Mouse (Mus musculus): Measurements from ENCODE around the gene Fasn. TPM values are rescaled to one million over a fixed set of nuclear protein-coding genes. Genes with fewer than 3 reads are reported as not detected.
"Not testable (repeated sequence)": the region's sequence is repeated elsewhere in the genome, so short reads cannot be mapped to it uniquely, and the experiment has no call there.

The Fasn gene
- polyA plus RNA-seq, 1 experiment from 2014 or later: 125 TPM

GRCm38 (mm10) chr11:120781361-120781760 is 43.0 kb downstream of the Fasn start:
- H3K27me3 ChIP-seq (ENCODE audit: control insufficient read depth, insufficient read depth, low read length); DNase-seq (ENCODE audit: low spot score); H3K27ac ChIP-seq (ENCODE audit: low read depth, low read length); H3K4me3 ChIP-seq (ENCODE audit: low read depth, low read length); H3K9me3 ChIP-seq (ENCODE audit: control insufficient read depth, low read length); H3K36me3 ChIP-seq (ENCODE audit: control insufficient read depth, insufficient read depth, low read length); H3K9ac ChIP-seq (ENCODE audit: low read length); ATAC-seq (ENCODE audit: insufficient read depth, low FRiP score, low TSS enrichment); H3K4me2 ChIP-seq (ENCODE audit: low read depth): not testable (repeated sequence)
- WGBS: 92% methylated on average over 6 of the region's 6 CpGs
- peaks cover 12% of the 10 kb centered on the region for H3K4me1 ChIP-seq (ENCODE audit: control insufficient read depth, insufficient read depth, low read length)

DNA sequence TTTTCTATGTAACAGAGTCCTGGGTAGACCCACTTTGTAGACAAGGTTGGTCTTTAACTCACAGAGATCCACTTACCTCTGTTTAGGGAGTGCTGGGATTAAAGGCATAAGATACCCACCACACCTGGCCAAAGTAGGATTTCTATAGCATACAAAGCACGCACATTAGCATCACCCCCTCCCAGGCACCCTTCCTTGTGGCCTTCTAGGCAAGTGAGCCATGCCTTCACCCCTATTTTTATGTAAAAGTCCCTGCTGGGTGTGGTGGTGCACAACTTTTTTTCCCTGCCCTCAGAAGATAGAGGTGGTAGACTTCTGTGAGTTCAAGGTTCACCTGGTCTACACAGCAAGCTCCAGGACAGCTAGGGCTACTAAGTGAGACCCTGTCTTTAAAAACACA is 44.5 kb downstream of the Fasn start:
- Histone ChIP-seq H3K36me3 (ENCODE audit: control insufficient read depth, insufficient read depth, low read length) (no peaks in the 10 kb centered on the region), H3K27ac (ENCODE audit: low read depth, low read length) (no peak overlapping the region), H3K27me3 (ENCODE audit: control insufficient read depth, insufficient read depth, low read length) (no peaks in the 10 kb centered on the region), H3K9me3 (ENCODE audit: control insufficient read depth, low read length) (no peaks in the 10 kb centered on the region), H3K9ac (ENCODE audit: low read length) (no peak overlapping the region), H3K4me2 (ENCODE audit: low read depth) (no peak overlapping the region), H3K4me1 (ENCODE audit: control insufficient read depth, insufficient read depth, low read length) (peaks cover 6% of the 10 kb centered on the region), H3K4me3 (ENCODE audit: low read depth, low read length) (no peak overlapping the region)
- ATAC-seq (ENCODE audit: insufficient read depth, low FRiP score, low TSS enrichment) (no peak), DNase-seq (ENCODE audit: low spot score) (no peak)
- 94% methylated on average over 1 of the region's 1 CpGs for whole genome bisulfite sequencing

DNA sequence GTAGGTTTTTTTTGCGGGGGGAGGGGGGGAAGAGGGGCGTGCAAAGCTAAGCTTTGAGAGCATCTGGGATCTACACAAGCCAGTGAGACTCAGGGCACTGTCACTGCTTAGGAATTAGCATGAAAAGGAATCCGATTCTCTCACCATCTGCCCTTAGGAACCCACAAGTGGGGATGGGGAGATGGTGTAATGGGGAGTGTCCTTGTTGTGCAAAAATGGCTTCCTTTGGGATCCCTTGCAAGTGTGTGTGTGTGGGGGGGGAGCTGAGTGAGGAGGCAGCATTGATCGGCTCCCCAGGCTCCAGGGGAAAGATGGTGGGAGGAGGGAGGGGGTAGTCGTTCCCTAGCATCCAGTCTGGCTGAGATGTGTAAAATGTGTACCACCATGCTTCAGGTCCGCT is 47.2 kb downstream of the Fasn start:
- Histone ChIP-seq H3K4me3 (ENCODE audit: low read depth, low read length) (no peak overlapping the region), H3K36me3 (ENCODE audit: control insufficient read depth, insufficient read depth, low read length) (no peaks in the 10 kb centered on the region), H3K4me1 (ENCODE audit: control insufficient read depth, insufficient read depth, low read length) (no peaks in the 10 kb centered on the region), H3K27me3 (ENCODE audit: control insufficient read depth, insufficient read depth, low read length) (no peaks in the 10 kb centered on the region), H3K27ac (ENCODE audit: low read depth, low read length) (no peak overlapping the region), H3K9ac (ENCODE audit: low read length) (no peak overlapping the region), H3K9me3 (ENCODE audit: control insufficient read depth, low read length) (no peaks in the 10 kb centered on the region), H3K4me2 (ENCODE audit: low read depth) (no peak overlapping the region)
- no peak for DNase-seq (ENCODE audit: low spot score)
- no peak for ATAC-seq (ENCODE audit: insufficient read depth, low FRiP score, low TSS enrichment)
- WGBS: 34% methylated on average over 6 of the region's 6 CpGs

- H3K9me3 ChIP-seq (ENCODE audit: control insufficient read depth, low read length): no peaks in the 10 kb centered on the region
- no peaks in the 10 kb centered on the region for H3K4me1 ChIP-seq (ENCODE audit: control insufficient read depth, insufficient read depth, low read length)
- no peak overlapping the region for H3K4me3 ChIP-seq (ENCODE audit: low read depth, low read length)
- ATAC-seq (ENCODE audit: insufficient read depth, low FRiP score, low TSS enrichment) (peak; percentile 45), DNase-seq (ENCODE audit: low spot score) (peak; percentile 92)
- no peaks in the 10 kb centered on the region for H3K36me3 ChIP-seq (ENCODE audit: control insufficient read depth, insufficient read depth, low read length)
- WGBS: 27% methylated on average over 15 of the region's 15 CpGs
- H3K27ac ChIP-seq (ENCODE audit: low read depth, low read length): no peak overlapping the region
- no peaks in the 10 kb centered on the region for H3K27me3 ChIP-seq (ENCODE audit: control insufficient read depth, insufficient read depth, low read length)
- H3K9ac ChIP-seq (ENCODE audit: low read length): no peak overlapping the region
- H3K4me2 ChIP-seq (ENCODE audit: low read depth): no peak overlapping the region
These were observed 48.4 kb downstream of the Fasn start for GRCm38 (mm10) chr11:120775774-120776469.

- Histone ChIP-seq H3K27ac (ENCODE audit: low read depth, low read length) (no peak overlapping the region), H3K9ac (ENCODE audit: low read length) (no peak overlapping the region), H3K9me3 (ENCODE audit: control insufficient read depth, low read length) (no peaks in the 10 kb centered on the region), H3K4me1 (ENCODE audit: control insufficient read depth, insufficient read depth, low read length) (no peaks in the 10 kb centered on the region), H3K4me2 (ENCODE audit: low read depth) (no peak overlapping the region), H3K27me3 (ENCODE audit: control insufficient read depth, insufficient read depth, low read length) (no peaks in the 10 kb centered on the region), H3K36me3 (ENCODE audit: control insufficient read depth, insufficient read depth, low read length) (no peaks in the 10 kb centered on the region), H3K4me3 (ENCODE audit: low read depth, low read length) (no peak overlapping the region)
- ATAC-seq (ENCODE audit: insufficient read depth, low FRiP score, low TSS enrichment) (no peak), DNase-seq (ENCODE audit: low spot score) (peak; percentile 7)
- 89% methylated on average over 7 of the region's 7 CpGs for WGBS
These were observed 50.7 kb downstream of the Fasn start for GRCm38 (mm10) chr11:120773463-120774190.

DNA sequence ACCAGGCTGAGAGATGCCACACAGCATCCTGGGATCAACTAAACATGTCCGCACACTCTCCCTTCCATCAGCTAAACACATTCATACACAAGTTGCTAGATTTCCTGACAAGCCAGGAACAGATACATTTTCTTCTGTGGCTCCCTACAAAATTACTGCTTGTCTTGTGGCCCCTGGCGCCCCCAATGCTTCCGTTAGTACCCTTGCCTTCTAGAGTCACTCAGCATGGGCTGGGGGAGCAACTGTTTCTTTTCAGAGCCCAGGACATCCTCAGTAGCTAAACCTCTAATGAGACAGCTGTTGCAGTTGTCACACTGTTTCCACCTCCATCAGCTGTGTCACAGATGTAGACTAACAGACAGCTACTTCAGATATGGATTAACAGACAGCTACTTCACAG is 51.6 kb downstream of the Fasn start:
- ATAC-seq (ENCODE audit: insufficient read depth, low FRiP score, low TSS enrichment) (no peak), DNase-seq (ENCODE audit: low spot score) (no peak)
- Histone ChIP-seq H3K9me3 (ENCODE audit: control insufficient read depth, low read length) (no peaks in the 10 kb centered on the region), H3K4me2 (ENCODE audit: low read depth) (no peak overlapping the region), H3K4me3 (ENCODE audit: low read depth, low read length) (no peak overlapping the region), H3K9ac (ENCODE audit: low read length) (no peak overlapping the region), H3K27me3 (ENCODE audit: control insufficient read depth, insufficient read depth, low read length) (no peaks in the 10 kb centered on the region), H3K4me1 (ENCODE audit: control insufficient read depth, insufficient read depth, low read length) (no peaks in the 10 kb centered on the region), H3K27ac (ENCODE audit: low read depth, low read length) (no peak overlapping the region), H3K36me3 (ENCODE audit: control insufficient read depth, insufficient read depth, low read length) (no peaks in the 10 kb centered on the region)
- 83% methylated on average over 3 of the region's 3 CpGs for WGBS

DNA sequence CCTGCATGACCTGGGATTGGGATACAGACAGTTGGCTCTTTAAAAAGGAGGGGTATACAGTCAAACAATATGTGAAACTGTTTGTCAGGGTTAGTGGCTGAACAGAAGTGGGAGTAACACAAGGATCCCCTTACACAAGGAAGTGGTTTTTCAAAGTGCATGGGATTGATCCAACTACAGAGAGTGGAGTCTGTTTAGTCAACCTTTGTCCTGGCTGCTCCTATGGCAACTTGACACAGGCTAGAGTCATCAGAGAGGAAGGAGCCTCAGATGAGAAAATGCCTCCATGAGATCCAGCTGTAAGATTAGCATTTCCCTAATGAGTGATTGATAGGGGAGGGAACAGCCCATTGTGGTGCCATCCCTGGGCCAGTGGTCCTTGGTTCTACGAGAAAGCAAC is 56.1 kb downstream of the Fasn start:
- Histone ChIP-seq H3K4me3 (ENCODE audit: low read depth, low read length) (no peak overlapping the region), H3K27me3 (ENCODE audit: control insufficient read depth, insufficient read depth, low read length) (no peaks in the 10 kb centered on the region), H3K9me3 (ENCODE audit: control insufficient read depth, low read length) (no peaks in the 10 kb centered on the region), H3K27ac (ENCODE audit: low read depth, low read length) (no peak overlapping the region), H3K36me3 (ENCODE audit: control insufficient read depth, insufficient read depth, low read length) (no peaks in the 10 kb centered on the region), H3K4me1 (ENCODE audit: control insufficient read depth, insufficient read depth, low read length) (no peaks in the 10 kb centered on the region), H3K4me2 (ENCODE audit: low read depth) (no peak overlapping the region), H3K9ac (ENCODE audit: low read length) (no peak overlapping the region)
- no peak for ATAC-seq (ENCODE audit: insufficient read depth, low FRiP score, low TSS enrichment)
- WGBS: 67% methylated on average over 1 of the region's 1 CpGs
- DNase-seq (ENCODE audit: low spot score): no peak

DNA sequence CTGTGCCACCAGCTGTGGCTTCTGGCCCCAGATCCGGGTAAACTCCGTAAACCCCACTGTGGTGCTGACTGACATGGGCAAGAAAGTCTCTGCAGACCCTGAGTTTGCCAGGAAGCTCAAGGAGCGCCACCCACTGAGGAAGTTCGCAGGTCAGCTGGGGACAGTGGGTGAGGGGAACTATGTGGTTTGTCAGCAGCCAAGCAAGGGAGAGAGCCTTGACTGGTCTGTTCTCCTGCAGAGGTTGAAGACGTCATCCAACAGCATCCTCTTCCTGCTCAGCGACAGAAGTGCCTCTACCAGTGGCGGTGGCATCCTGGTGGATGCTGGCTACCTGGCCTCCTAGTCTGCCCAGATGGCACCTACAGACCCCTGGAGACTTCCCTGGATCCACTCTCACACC is 57.3 kb downstream of the Fasn start:
- WGBS: 87% methylated on average over 3 of the region's 7 CpGs
- not testable (repeated sequence) for H3K27me3 ChIP-seq (ENCODE audit: control insufficient read depth, insufficient read depth, low read length); ATAC-seq (ENCODE audit: insufficient read depth, low FRiP score, low TSS enrichment)

More for the DNA sequence above, 57.3 kb downstream of the Fasn start:
- not testable (repeated sequence) for H3K36me3 ChIP-seq (ENCODE audit: control insufficient read depth, insufficient read depth, low read length); DNase-seq (ENCODE audit: low spot score); H3K4me3 ChIP-seq (ENCODE audit: low read depth, low read length); H3K4me2 ChIP-seq (ENCODE audit: low read depth); H3K4me1 ChIP-seq (ENCODE audit: control insufficient read depth, insufficient read depth, low read length); H3K9me3 ChIP-seq (ENCODE audit: control insufficient read depth, low read length); H3K9ac ChIP-seq (ENCODE audit: low read length); H3K27ac ChIP-seq (ENCODE audit: low read depth, low read length)

Measured in neural tube, embryonic 11.5 days (tissue).